Mouse (Mus musculus) G1E (cell line): Measurements from ENCODE around the gene Card9.

Experiments used
- CTCF ChIP-seq: IDR thresholded peaks from 2 replicates; pipeline ENCODE4 v1.5.1; 2012; ENCODE audit warnings: low read depth, low read length, inconsistent platforms, mixed read lengths
- GATA1 ChIP-seq: IDR thresholded peaks from 2 replicates; pipeline ENCODE4 v1.6.1; 2012; ENCODE audit warnings: borderline replicate concordance, low read length, inconsistent platforms, mixed read lengths
- POLR2AphosphoS5 ChIP-seq: IDR thresholded peaks from 2 replicates; pipeline ENCODE4 v1.6.1; 2012; ENCODE audit warnings: low read depth, low read length, inconsistent platforms; ENCODE audit not compliant: insufficient replicate concordance

- no peak for TF ChIP-seq POLR2AphosphoS5
- TF ChIP-seq CTCF, result no peak
- no peak for TF ChIP-seq GATA1
Observed at GRCm38 (mm10) chr2:26316576-26317246, 44.0 kb downstream of the Card9 start.
